Mouse (Mus musculus) hindbrain, embryonic 15.5 days (tissue): Measurements from ENCODE around the gene Sparcl1. TPM values are rescaled to one million over a fixed set of nuclear protein-coding genes. Genes with fewer than 3 reads are reported as not detected.

Experiments
- ATAC-seq: fragments of 200-750 bp; cut with Nextera tagmentation; 2 replicates; pipeline ENCODE4 v1.8.0; 2017; ENCODE audit warnings: low read depth, moderate number of reproducible peaks, moderate TSS enrichment; ENCODE audit not compliant: low FRiP score
- H3K27ac ChIP-seq: fragments of 300-500 bp; sonication (generic); replicated peaks from 2 replicates; pipeline ENCODE4 v1.5.1; 2015; ENCODE audit warnings: mild to moderate bottlenecking, inconsistent platforms
- H3K27me3 ChIP-seq: fragments of 300-500 bp; sonication (generic); 2 replicates; pipeline ENCODE4 v1.6.1; 2015; ENCODE audit warnings: control low read depth, inconsistent platforms
- H3K36me3 ChIP-seq: fragments of 300-500 bp; sonication (generic); 2 replicates; pipeline ENCODE4 v1.6.1; 2015; ENCODE audit warnings: control low read depth, inconsistent platforms
- H3K4me1 ChIP-seq: fragments of 300-500 bp; sonication (generic); replicated peaks from 2 replicates; pipeline ENCODE4 v1.6.1; 2015; ENCODE audit warnings: control low read depth, inconsistent platforms
- H3K4me2 ChIP-seq: fragments of 300-500 bp; sonication (generic); 2 replicates; pipeline ENCODE4 v1.6.1; 2015; ENCODE audit warnings: moderate library complexity, mild to moderate bottlenecking, inconsistent platforms
- H3K4me3 ChIP-seq: fragments of 300-500 bp; sonication (generic); 2 replicates; pipeline ENCODE4 v1.5.1; 2015; ENCODE audit warnings: mild to moderate bottlenecking, inconsistent platforms
- H3K9ac ChIP-seq: fragments of 300-500 bp; sonication (generic); 2 replicates; pipeline ENCODE4 v1.6.1; 2015; ENCODE audit warnings: inconsistent platforms
- H3K9me3 ChIP-seq: fragments of 300-500 bp; sonication (generic); 2 replicates; pipeline ENCODE4 v1.6.1; 2016; ENCODE audit warnings: control low read depth, inconsistent platforms
- WGBS: fragments of 180-500 bp; shearing (Covaris S2); methylation state at CpG from one replicate; pipeline ENCODE4 v1.1.7; 2015; 5-methylcytosine and 5-hydroxymethylcytosine counted together
- microRNA-seq: library from miRNA; unstranded; fragments of <30 nt; microRNA quantifications from one replicate; pipeline ENCODE4, GENCODE M21; 2016
- polyA plus RNA-seq: library from polyadenylated mRNA; unstranded; fragments of >200 nt; fragmentation: Nextera tagmentation; extraction: Ambion mirVana; gene quantifications from 2 replicates; pipeline ENCODE4 v1.2.1, GENCODE M21; 2015

Gene Sparcl1
- polyA plus RNA-seq, 1 experiment from 2014 or later = 369 TPM

- Histone ChIP-seq H3K9me3 (no peaks in the 10 kb centered on the region), H3K4me3 (no peak overlapping the region), H3K9ac (no peak overlapping the region), H3K4me1 (no peaks in the 10 kb centered on the region), H3K27ac (no peak overlapping the region), H3K4me2 (no peak overlapping the region), H3K27me3 (no peaks in the 10 kb centered on the region), H3K36me3 (no peaks in the 10 kb centered on the region)
- no peak for ATAC-seq
- 66% methylated on average over 1 of the region's 1 CpGs for WGBS
Observed at GRCm38 (mm10) chr5:104035824-104036223, 77.7 kb downstream of the Sparcl1 start.

GRCm38 (mm10) chr5:104035066-104035465, 78.5 kb downstream of the Sparcl1 start:
- H3K9ac ChIP-seq = no peak overlapping the region
- H3K27ac ChIP-seq = no peak overlapping the region
- no peaks in the 10 kb centered on the region for H3K36me3 ChIP-seq
- no peaks in the 10 kb centered on the region for H3K9me3 ChIP-seq
- ATAC-seq = no peak
- no peaks in the 10 kb centered on the region for H3K4me1 ChIP-seq
- no peaks in the 10 kb centered on the region for H3K27me3 ChIP-seq
- H3K4me3 ChIP-seq = no peak overlapping the region
- no peak overlapping the region for H3K4me2 ChIP-seq

- WGBS = 82% methylated on average over 2 of the region's 2 CpGs
- Histone ChIP-seq H3K9me3 (no peaks in the 10 kb centered on the region), H3K27me3 (no peaks in the 10 kb centered on the region), H3K9ac (no peak overlapping the region), H3K4me2 (no peak overlapping the region), H3K4me3 (no peak overlapping the region), H3K27ac (no peak overlapping the region), H3K36me3 (no peaks in the 10 kb centered on the region), H3K4me1 (no peaks in the 10 kb centered on the region)
- no peak for ATAC-seq
Observed at GRCm38 (mm10) chr5:104032434-104033097, 81.0 kb downstream of the Sparcl1 start.

Small RNA genes lying within 50 kb of the gene (microRNA-seq; reads per million reads assigned to microRNA genes)
- gene Mir5619 = 3.3 reads per million, percentile 13 among the genes with 10 or more reads in this experiment

Other genes starting within 250 kb of the Sparcl1 start
- gene Klhl8, start 202.5 kb downstream of the Sparcl1 start, polyA plus RNA-seq = 38.0 and 41.3 TPM in 2 replicates
- gene Hsd17b13, start 136.3 kb downstream of the Sparcl1 start, polyA plus RNA-seq = not detected in 2 replicates
- gene Hsd17b11, start 91.8 kb downstream of the Sparcl1 start, polyA plus RNA-seq = 3.3 and 3.6 TPM in 2 replicates
- 65.4 and 67.9 TPM in 2 replicates for gene Nudt9, start 67.4 kb downstream of the Sparcl1 start, polyA plus RNA-seq
- 0.59 TPM in 1 of 2 replicates, not detected in the other for gene Gm17660, start 36.1 kb downstream of the Sparcl1 start, polyA plus RNA-seq
- gene Dspp, start 57.0 kb upstream of the Sparcl1 start, polyA plus RNA-seq = not detected in 2 replicates
- 0.21 and 0.33 TPM in 2 replicates for gene Dmp1, start 88.9 kb upstream of the Sparcl1 start, polyA plus RNA-seq
- gene Ibsp, start 185.4 kb upstream of the Sparcl1 start, polyA plus RNA-seq = 0.26 and 0.73 TPM in 2 replicates
- not detected in 2 replicates for gene Mepe, start 211.6 kb upstream of the Sparcl1 start, polyA plus RNA-seq